Mouse (Mus musculus): ENCODE results near the gene Gsc2. TPM values are rescaled to one million over a fixed set of nuclear protein-coding genes. Genes with fewer than 3 reads are reported as not detected.

The Gsc2 gene
- total RNA-seq, 2 experiments from 2014 or later = not detected

- DNase-seq (ENCODE audit: low spot score in 2 of 2) = peak in 1 of 2 experiments; percentile 50
Measured at GRCm38 (mm10) chr16:17927351-17928082, 12.7 kb upstream of the Gsc2 start.

DNA sequence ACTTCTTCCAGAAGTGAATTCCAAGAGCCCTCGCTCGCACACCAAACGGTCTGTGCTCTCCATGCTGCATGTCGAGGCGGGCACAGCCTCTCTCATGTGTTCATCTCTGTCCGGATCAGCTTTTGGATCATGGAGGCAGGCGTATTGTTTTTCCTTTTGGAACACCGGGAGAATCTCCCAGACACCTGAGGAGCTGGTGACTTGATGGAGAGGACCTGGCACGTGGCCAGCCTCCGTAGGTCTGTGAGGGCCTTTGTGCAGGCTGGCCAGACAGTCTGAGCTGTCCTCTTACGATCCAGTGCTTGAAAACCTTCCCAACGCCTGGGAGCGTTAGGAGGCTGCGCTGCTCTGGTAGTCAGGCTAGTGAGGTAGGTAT lies 7.3 kb upstream of the Gsc2 start:
- DNase-seq (ENCODE audit: low spot score in 2 of 2) = no peak

GRCm38 (mm10) chr16:17921325-17922162 lies 6.7 kb upstream of the Gsc2 start:
- peak; percentile 96 for DNase-seq (ENCODE audit: low spot score in 2 of 2)

- DNase-seq (ENCODE audit: low spot score in 2 of 2) = no peak
Measured at GRCm38 (mm10) chr16:17920586-17920985, 5.7 kb upstream of the Gsc2 start.

DNA sequence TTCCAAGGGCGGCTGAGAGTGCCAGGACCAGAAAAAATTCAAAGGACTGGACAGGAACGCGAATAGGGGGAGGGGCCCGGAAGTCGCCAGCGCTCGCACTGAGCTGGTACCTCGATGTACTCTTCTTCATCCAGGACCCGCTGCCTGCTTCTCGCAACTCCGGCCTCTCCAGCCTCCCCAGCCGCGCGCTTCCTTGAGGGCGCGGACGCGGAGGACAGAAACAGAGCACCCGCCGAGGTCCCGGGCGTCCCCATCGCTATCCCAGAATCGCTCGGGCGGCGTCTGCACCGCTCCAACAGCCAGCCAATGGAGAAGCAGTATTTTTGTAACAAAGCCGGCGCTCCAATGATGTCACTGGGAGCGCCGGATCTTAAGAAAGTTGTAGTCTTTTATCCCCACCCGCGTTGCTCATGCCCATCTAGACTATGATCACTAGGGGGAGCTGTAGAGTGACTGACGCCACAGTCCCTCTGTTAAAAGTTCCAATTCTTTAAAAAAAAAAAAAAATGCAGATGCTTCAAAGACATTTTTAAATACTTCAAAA lies 3.7 kb downstream of the Gsc2 start, which contains the start of gene Ess2:
Gene Ess2 (minus strand): TSS at position 297 of the 544 bp plus-strand sequence.
- peak; percentile 88 to 89 for DNase-seq (ENCODE audit: low spot score in 2 of 2)

DNA sequence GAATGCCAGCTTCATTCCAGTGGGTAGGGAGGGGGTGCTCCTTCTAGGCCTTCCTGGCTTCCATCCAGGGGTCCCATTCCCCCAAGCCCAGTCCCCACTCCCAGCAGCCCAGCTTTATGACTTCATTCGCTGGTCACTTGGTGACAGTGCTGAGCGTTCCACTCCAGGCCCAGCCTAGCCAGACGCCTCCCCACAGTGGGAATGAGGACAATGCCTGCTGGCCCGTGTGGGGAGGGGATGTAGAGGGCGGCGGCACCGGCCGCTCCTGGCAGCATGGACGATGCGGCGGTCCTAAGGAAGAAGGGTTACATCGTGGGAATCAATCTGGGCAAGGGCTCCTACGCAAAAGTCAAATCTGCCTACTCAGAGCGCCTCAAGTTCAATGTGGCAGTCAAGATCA lies 16.4 kb downstream of the Gsc2 start, which contains the start of the genes Dgcr2 and Tssk2:
Gene Dgcr2 (minus strand): TSS at position 101 of the 400 bp plus-strand sequence.
Gene Tssk2 (plus strand): TSS at position 176 of the 400 bp plus-strand sequence.
- DNase-seq (ENCODE audit: low spot score in 2 of 2) = no peak

- DNase-seq (ENCODE audit: low spot score in 2 of 2) = no peak
Measured at GRCm38 (mm10) chr16:17896091-17896490, 18.8 kb downstream of the Gsc2 start.

GRCm38 (mm10) chr16:17893923-17894322 lies 20.9 kb downstream of the Gsc2 start, which contains the start of gene Tssk1:
Tssk1 (plus strand) TSS chr16:17894223.
- no peak for DNase-seq (ENCODE audit: low spot score in 2 of 2)

DNA sequence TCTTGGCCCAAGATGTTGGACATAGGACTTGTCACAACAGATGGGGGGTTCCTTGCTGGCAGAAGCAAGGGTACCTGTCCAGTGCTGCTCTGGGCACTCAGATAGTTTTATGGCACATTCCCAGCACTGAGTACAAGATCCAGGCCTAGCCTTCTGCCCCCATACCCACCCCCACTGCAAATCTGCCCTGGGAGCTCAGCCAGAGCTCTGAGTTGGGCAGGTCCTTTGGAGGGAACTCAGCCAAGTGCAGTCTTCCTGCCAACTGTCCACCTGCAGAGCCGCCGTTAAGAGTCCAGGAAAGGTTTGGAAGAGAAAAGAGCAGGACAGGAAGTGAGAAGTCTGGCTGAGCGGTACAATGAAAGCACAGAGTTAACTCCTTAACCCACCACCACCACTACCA lies 22.3 kb downstream of the Gsc2 start:
- peak; percentile 20 to 39 for DNase-seq (ENCODE audit: low spot score in 2 of 2)

GRCm38 (mm10) chr16:17891567-17891959 lies 23.3 kb downstream of the Gsc2 start, which contains the start of gene Gm20518:
Gm20518 (minus strand) TSS chr16:17891671.
- peak; percentile 99 for DNase-seq (ENCODE audit: low spot score in 2 of 2)

DNA sequence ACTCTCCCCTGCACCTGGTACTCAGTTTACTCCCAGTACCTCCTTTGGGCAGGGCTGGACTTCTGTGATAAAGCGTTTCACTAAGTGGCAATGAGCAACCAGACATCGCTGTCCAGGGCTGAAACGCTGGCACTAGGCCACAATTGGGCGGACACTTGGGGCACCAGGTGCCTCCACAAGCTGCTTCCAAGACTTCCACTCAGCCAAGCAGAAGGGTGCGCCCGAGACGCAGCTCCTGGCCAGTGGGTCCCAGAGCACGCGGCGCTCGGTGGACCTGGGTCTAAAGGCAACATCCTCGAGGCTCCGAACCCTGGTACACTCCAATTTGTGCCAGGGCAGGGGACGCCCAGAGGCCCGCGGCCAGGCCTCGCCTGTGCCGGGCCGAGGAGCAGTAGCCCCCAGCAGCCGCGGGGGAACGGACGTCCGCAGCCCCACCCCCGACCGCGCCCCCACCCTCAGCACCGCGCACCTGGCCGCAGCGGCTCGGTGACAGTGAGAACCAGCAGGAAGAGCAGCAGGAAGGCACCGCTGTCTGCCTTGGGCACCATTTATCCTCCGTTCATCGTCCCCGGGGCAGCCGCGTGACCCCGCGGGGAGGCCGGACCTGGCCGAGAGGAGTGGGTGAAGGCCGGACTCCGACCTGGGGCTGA lies 23.8 kb downstream of the Gsc2 start:
- peak; percentile 70 to 73 for DNase-seq (ENCODE audit: low spot score in 2 of 2)

DNA sequence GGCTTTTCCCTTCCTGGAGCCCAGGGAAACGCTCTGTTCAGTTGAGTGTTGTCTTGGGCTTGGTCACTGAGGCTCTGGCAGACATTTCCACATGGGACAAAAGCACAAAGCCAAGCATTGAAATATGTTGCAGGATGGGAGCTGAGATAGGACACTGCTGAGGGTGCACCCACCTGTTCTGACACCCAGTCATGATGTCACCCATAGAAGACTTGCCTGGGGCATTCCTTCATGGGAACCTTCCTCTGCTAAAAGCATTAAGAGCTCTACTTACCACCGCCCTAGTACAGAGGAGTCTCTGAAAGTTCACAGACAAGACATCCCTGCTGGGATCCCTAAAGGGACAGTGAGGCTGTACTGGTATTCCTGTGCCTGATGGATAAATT lies 24.5 kb downstream of the Gsc2 start:
- no peak for DNase-seq (ENCODE audit: low spot score in 2 of 2)

DNA sequence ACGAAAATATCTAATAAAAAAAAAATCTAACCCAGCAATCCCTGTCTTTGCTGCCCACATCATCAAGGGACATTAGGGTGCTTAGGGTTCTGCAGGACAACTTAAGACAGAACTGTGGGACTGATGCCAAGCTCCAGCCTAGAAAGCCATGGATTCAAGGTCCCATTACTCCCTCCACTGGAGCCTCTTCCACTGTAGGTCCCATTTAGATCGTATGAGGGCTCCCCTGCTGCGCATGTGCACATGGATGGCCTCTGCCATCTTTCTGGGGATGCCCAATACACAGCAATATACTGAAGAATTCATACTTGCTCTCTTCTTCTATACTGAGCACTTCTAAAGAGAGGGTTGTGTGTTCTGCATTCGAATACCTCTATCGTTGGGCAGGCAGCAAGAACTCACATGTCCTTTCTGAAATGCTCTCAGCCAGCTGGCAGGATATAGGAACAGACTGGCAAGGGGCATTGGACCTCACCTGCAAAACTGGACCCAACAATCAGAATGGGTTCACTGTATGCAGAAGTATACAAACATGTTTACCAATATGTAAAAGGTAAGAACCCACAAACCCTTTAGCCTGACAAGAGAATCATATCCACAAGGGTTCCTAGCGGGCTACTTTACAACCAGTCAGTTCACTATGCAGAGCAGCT lies 25.0 kb downstream of the Gsc2 start:
- DNase-seq (ENCODE audit: low spot score in 2 of 2) = no peak

- DNase-seq (ENCODE audit: low spot score in 2 of 2) = no peak
Measured at GRCm38 (mm10) chr16:17884116-17884515, 30.7 kb downstream of the Gsc2 start.

- DNase-seq (ENCODE audit: low spot score in 2 of 2) = no peak
Measured at GRCm38 (mm10) chr16:17882196-17882595, 32.7 kb downstream of the Gsc2 start.

DNA sequence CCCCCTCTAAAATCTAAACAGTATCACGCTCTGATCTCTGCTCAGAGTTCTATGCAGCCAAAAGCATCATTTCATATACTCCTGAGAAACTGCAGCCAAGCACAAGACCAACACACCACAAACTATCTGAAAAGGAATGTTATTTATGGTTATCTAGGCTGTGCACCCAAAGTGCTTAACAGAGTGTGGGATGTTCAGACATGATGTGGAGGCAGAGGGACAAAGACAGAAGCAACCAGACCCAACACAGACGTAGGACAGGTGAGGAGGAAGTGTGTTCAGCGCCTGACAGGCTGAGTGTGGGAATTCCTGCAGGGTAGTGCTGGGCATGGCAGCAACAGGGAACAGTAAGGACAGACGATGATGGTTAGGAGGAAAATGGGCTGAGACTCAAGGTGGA lies 35.3 kb downstream of the Gsc2 start:
- DNase-seq (ENCODE audit: low spot score in 2 of 2) = no peak

- no peak for DNase-seq (ENCODE audit: low spot score in 2 of 2)
Measured at GRCm38 (mm10) chr16:17876096-17876495, 38.8 kb downstream of the Gsc2 start.

DNA sequence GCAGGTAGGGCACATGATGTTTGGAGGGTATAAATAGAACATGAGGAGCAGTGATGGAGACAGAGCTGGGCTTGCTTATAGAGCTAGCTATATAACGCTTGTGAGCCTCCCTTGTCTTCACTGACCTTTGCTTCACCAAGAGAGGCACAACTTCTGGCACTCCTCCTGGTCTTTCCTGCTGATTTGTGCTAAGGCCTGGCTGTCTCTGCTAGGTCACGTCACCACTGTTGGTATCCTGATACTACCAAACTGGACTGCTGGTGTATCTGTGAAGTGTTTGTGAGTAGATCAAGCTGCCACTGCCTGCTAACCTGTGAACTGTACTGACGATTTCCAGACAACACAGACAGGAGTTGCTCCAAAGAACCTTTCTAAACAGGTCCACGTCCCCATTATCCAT lies 39.7 kb downstream of the Gsc2 start:
- no peak for DNase-seq (ENCODE audit: low spot score in 2 of 2)

DNA sequence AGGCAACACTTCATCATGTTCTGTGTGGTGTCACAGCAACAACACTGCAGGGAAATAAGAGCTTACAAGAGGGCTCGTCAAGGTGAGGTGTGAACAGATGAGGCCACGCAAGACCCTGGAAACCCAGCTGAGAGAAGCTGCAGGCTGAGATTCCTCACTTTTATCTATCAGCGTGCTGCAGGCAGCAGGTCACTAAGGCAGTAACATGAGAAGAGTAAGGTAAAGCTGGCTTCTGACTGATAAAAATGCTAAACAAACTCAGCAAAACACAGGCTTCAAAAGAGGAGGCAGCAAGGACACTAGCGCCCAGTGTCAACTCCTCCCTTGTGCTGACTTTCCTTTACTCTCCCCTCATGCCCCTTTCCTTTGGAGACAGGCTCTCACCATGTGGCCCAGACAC lies 41.9 kb downstream of the Gsc2 start:
- DNase-seq (ENCODE audit: low spot score in 2 of 2) = no peak

- no peak for DNase-seq (ENCODE audit: low spot score in 2 of 2)
Measured at GRCm38 (mm10) chr16:17871248-17871647, 43.6 kb downstream of the Gsc2 start.

DNA sequence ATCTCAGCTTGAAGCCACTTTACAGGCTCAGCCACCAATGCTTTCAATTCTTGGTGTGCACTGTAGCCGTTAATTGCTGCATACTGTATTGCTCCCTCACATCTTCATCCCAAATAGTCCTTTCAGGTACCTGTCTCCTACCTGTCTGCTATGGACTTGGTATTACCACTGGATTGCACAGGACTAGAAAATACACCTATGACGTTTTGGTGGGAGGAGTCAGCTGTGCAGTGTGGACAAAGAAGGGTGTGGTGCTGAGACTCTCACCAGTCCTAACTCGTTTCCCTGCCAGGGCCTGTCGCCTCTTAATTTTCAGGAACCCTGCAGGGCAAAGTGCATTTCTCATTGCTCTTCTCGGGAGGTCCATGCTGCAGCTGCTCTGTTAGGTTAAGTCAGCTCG lies 49.1 kb downstream of the Gsc2 start:
- no peak for DNase-seq (ENCODE audit: low spot score in 2 of 2)

Data from layer of hippocampus, postnatal 10 days (tissue).